Mouse (Mus musculus) neural tube, embryonic 15.5 days (tissue): ENCODE measurements around the gene Olfr642. TPM values are rescaled to one million over a fixed set of nuclear protein-coding genes. Genes with fewer than 3 reads are reported as not detected.

ENCODE experiments used
- ATAC-seq: fragments of 200-750 bp; cut with Nextera tagmentation; 2 replicates; pipeline ENCODE4 v1.8.0; 2017; ENCODE audit warnings: mild to moderate bottlenecking, moderate TSS enrichment, moderate library complexity; ENCODE audit not compliant: low FRiP score
- H3K27ac ChIP-seq: fragments of 300-500 bp; sonication (generic); replicated peaks from 2 replicates; pipeline ENCODE4 v1.5.1; 2015; ENCODE audit warnings: mild to moderate bottlenecking, inconsistent platforms
- H3K27me3 ChIP-seq: fragments of 300-500 bp; sonication (generic); replicated peaks from 2 replicates; pipeline ENCODE4 v1.6.1; 2015; ENCODE audit warnings: inconsistent platforms
- H3K36me3 ChIP-seq: fragments of 300-500 bp; sonication (generic); 2 replicates; pipeline ENCODE4 v1.6.1; 2015; ENCODE audit warnings: inconsistent platforms
- H3K4me1 ChIP-seq: fragments of 300-500 bp; sonication (generic); 2 replicates; pipeline ENCODE4 v1.6.1; 2015; ENCODE audit warnings: inconsistent platforms
- H3K4me2 ChIP-seq: fragments of 300-500 bp; sonication (generic); 2 replicates; pipeline ENCODE4 v1.6.1; 2015; ENCODE audit warnings: inconsistent platforms, mild to moderate bottlenecking, moderate library complexity
- H3K4me3 ChIP-seq: fragments of 300-500 bp; sonication (generic); replicated peaks from 2 replicates; pipeline ENCODE4 v1.5.1; 2015; ENCODE audit warnings: mild to moderate bottlenecking, inconsistent platforms
- H3K9ac ChIP-seq: fragments of 300-500 bp; sonication (generic); replicated peaks from 2 replicates; pipeline ENCODE4 v1.6.1; 2015; ENCODE audit warnings: mild to moderate bottlenecking, inconsistent platforms
- H3K9me3 ChIP-seq: fragments of 300-500 bp; sonication (generic); replicated peaks from 2 replicates; pipeline ENCODE4 v1.6.1; 2016; ENCODE audit warnings: inconsistent platforms
- WGBS: fragments of 180-500 bp; shearing (Covaris S2); methylation state at CpG from one replicate; pipeline ENCODE4 v1.1.7; 2015; ENCODE audit warnings: mixed read lengths; 5-methylcytosine and 5-hydroxymethylcytosine counted together
- polyA plus RNA-seq: library from polyadenylated mRNA; unstranded; fragments of >200 nt; fragmentation: Nextera tagmentation; extraction: Ambion mirVana; gene quantifications from 2 replicates; pipeline ENCODE4 v1.2.1, GENCODE M21; 2015

The Olfr642 gene
- polyA plus RNA-seq = not detected in 2 replicates

GRCm38 (mm10) chr7:104052566-104052965 lies at the start of gene Olfr642:
Gene Olfr642 (minus strand): TSS chr7:104052666.
- H3K4me2 ChIP-seq = no peak within 1 kb of the TSS
- no peak within 1 kb of the TSS for H3K27ac ChIP-seq
- no peak within 1 kb of the TSS for H3K4me3 ChIP-seq
- 82% methylated on average over 1 of the region's 1 CpGs for WGBS
- no peaks in the 10 kb centered on the region for H3K9me3 ChIP-seq
- H3K9ac ChIP-seq = no peak within 1 kb of the TSS
- no peaks in the 10 kb centered on the region for H3K4me1 ChIP-seq
- no peaks in the 10 kb centered on the region for H3K27me3 ChIP-seq
- H3K36me3 ChIP-seq = no peaks in the 10 kb centered on the region
- ATAC-seq = no peak

GRCm38 (mm10) chr7:104085365-104085764 lies 32.9 kb upstream of the Olfr642 start, which contains the start of gene Olfr645:
Gene Olfr645 (minus strand): TSS chr7:104085465.
- H3K9me3 ChIP-seq = no peaks in the 10 kb centered on the region
- H3K27ac ChIP-seq = no peak within 1 kb of the TSS
- H3K27me3 ChIP-seq = no peaks in the 10 kb centered on the region
- no peak within 1 kb of the TSS for H3K9ac ChIP-seq
- no peaks in the 10 kb centered on the region for H3K4me1 ChIP-seq
- WGBS = 75% methylated on average over 1 of the region's 1 CpGs
- H3K4me3 ChIP-seq = no peak within 1 kb of the TSS
- ATAC-seq = no peak
- no peaks in the 10 kb centered on the region for H3K36me3 ChIP-seq
- H3K4me2 ChIP-seq = no peak within 1 kb of the TSS

- no peak within 1 kb of the TSS for H3K4me2 ChIP-seq
- H3K9me3 ChIP-seq = no peaks in the 10 kb centered on the region
- 75% methylated on average over 2 of the region's 2 CpGs for WGBS
- H3K27me3 ChIP-seq = no peaks in the 10 kb centered on the region
- no peaks in the 10 kb centered on the region for H3K36me3 ChIP-seq
- H3K27ac ChIP-seq = no peak within 1 kb of the TSS
- H3K4me1 ChIP-seq = no peaks in the 10 kb centered on the region
- no peak within 1 kb of the TSS for H3K9ac ChIP-seq
- no peak for ATAC-seq
- H3K4me3 ChIP-seq = no peak within 1 kb of the TSS
Measured at GRCm38 (mm10) chr7:104071769-104072168, 19.3 kb upstream of the Olfr642 start, which contains the start of gene Olfr644. Gene Olfr644 (minus strand): TSS chr7:104071869.

- no peaks in the 10 kb centered on the region for H3K9me3 ChIP-seq
- no peak for ATAC-seq
- no peaks in the 10 kb centered on the region for H3K36me3 ChIP-seq
- H3K27me3 ChIP-seq = no peaks in the 10 kb centered on the region
- H3K4me1 ChIP-seq = no peaks in the 10 kb centered on the region
- no peak within 1 kb of the TSS for H3K9ac ChIP-seq
- no peak within 1 kb of the TSS for H3K4me3 ChIP-seq
- 69% methylated on average over 2 of the region's 2 CpGs for whole genome bisulfite sequencing
- H3K27ac ChIP-seq = no peak within 1 kb of the TSS
- no peak within 1 kb of the TSS for H3K4me2 ChIP-seq
Measured at GRCm38 (mm10) chr7:104061345-104061744, 8.9 kb upstream of the Olfr642 start, which contains the start of gene 4930516K23Rik. Gene 4930516K23Rik (minus strand): TSS chr7:104061445.

- no peak overlapping the region for H3K9ac ChIP-seq
- H3K36me3 ChIP-seq = no peaks in the 10 kb centered on the region
- no peaks in the 10 kb centered on the region for H3K9me3 ChIP-seq
- no peak overlapping the region for H3K4me2 ChIP-seq
- no peak overlapping the region for H3K4me3 ChIP-seq
- ATAC-seq = no peak
- H3K27me3 ChIP-seq = no peaks in the 10 kb centered on the region
- H3K4me1 ChIP-seq = no peaks in the 10 kb centered on the region
- 91% methylated on average over 1 of the region's 1 CpGs for WGBS
- no peak overlapping the region for H3K27ac ChIP-seq
Measured at GRCm38 (mm10) chr7:104059215-104059614, 6.7 kb upstream of the Olfr642 start.

- Histone ChIP-seq H3K9ac (no peak overlapping the region), H3K9me3 (no peaks in the 10 kb centered on the region), H3K4me2 (no peak overlapping the region), H3K27ac (no peak overlapping the region), H3K4me3 (no peak overlapping the region), H3K27me3 (no peaks in the 10 kb centered on the region), H3K4me1 (no peaks in the 10 kb centered on the region), H3K36me3 (no peaks in the 10 kb centered on the region)
- no peak for ATAC-seq
- 95% methylated on average over 4 of the region's 4 CpGs for WGBS
Measured at GRCm38 (mm10) chr7:104050745-104051144, 1.7 kb downstream of the Olfr642 start.

- 78% methylated on average over 1 of the region's 1 CpGs for WGBS
- H3K4me2 ChIP-seq = no peak within 1 kb of the TSS
- H3K9ac ChIP-seq = no peak within 1 kb of the TSS
- no peaks in the 10 kb centered on the region for H3K4me1 ChIP-seq
- H3K27me3 ChIP-seq = no peaks in the 10 kb centered on the region
- H3K36me3 ChIP-seq = no peaks in the 10 kb centered on the region
- no peak within 1 kb of the TSS for H3K4me3 ChIP-seq
- H3K9me3 ChIP-seq = no peaks in the 10 kb centered on the region
- ATAC-seq = no peak
- no peak within 1 kb of the TSS for H3K27ac ChIP-seq
Measured at GRCm38 (mm10) chr7:104035145-104035544, 17.3 kb downstream of the Olfr642 start, which contains the start of gene Olfr641. Gene Olfr641 (plus strand): TSS chr7:104035445.

- no peaks in the 10 kb centered on the region for H3K36me3 ChIP-seq
- H3K27ac ChIP-seq = no peak overlapping the region
- no peaks in the 10 kb centered on the region for H3K9me3 ChIP-seq
- ATAC-seq = no peak
- no peak overlapping the region for H3K9ac ChIP-seq
- no peaks in the 10 kb centered on the region for H3K4me1 ChIP-seq
- WGBS = 83% methylated on average over 3 of the region's 3 CpGs
- no peak overlapping the region for H3K4me3 ChIP-seq
- H3K4me2 ChIP-seq = no peak overlapping the region
- no peaks in the 10 kb centered on the region for H3K27me3 ChIP-seq
Measured at GRCm38 (mm10) chr7:104026978-104027377, 25.5 kb downstream of the Olfr642 start.

GRCm38 (mm10) chr7:104025473-104025872 lies 27.0 kb downstream of the Olfr642 start, which contains the start of gene Olfr640:
Gene Olfr640 (minus strand): TSS chr7:104025573.
- 77% methylated on average over 6 of the region's 6 CpGs for WGBS
- no peaks in the 10 kb centered on the region for H3K27me3 ChIP-seq
- H3K4me3 ChIP-seq = no peak within 1 kb of the TSS
- no peak within 1 kb of the TSS for H3K9ac ChIP-seq
- ATAC-seq = no peak
- no peaks in the 10 kb centered on the region for H3K9me3 ChIP-seq
- H3K4me2 ChIP-seq = no peak within 1 kb of the TSS
- no peaks in the 10 kb centered on the region for H3K36me3 ChIP-seq
- no peak within 1 kb of the TSS for H3K27ac ChIP-seq
- no peaks in the 10 kb centered on the region for H3K4me1 ChIP-seq

GRCm38 (mm10) chr7:104021651-104022050 lies 30.8 kb downstream of the Olfr642 start:
- Histone ChIP-seq H3K27me3 (no peaks in the 10 kb centered on the region), H3K36me3 (no peaks in the 10 kb centered on the region), H3K4me1 (no peaks in the 10 kb centered on the region), H3K4me3 (no peak overlapping the region), H3K9me3 (no peaks in the 10 kb centered on the region), H3K9ac (no peak overlapping the region), H3K4me2 (no peak overlapping the region), H3K27ac (no peak overlapping the region)
- ATAC-seq = no peak
- 92% methylated on average over 6 of the region's 6 CpGs for WGBS

- Histone ChIP-seq H3K27ac (no peak overlapping the region), H3K4me3 (no peak overlapping the region), H3K9me3 (no peaks in the 10 kb centered on the region), H3K4me2 (no peak overlapping the region), H3K4me1 (no peaks in the 10 kb centered on the region), H3K9ac (no peak overlapping the region), H3K36me3 (no peaks in the 10 kb centered on the region), H3K27me3 (no peaks in the 10 kb centered on the region)
- no peak for ATAC-seq
- WGBS = 94% methylated on average over 1 of the region's 1 CpGs
Measured at GRCm38 (mm10) chr7:104018953-104019352, 33.5 kb downstream of the Olfr642 start.

- Histone ChIP-seq H3K36me3 (no peaks in the 10 kb centered on the region), H3K9me3 (no peaks in the 10 kb centered on the region), H3K4me2 (no peak within 1 kb of the TSS), H3K9ac (no peak within 1 kb of the TSS), H3K27me3 (no peaks in the 10 kb centered on the region), H3K27ac (no peak within 1 kb of the TSS), H3K4me1 (no peaks in the 10 kb centered on the region), H3K4me3 (no peak within 1 kb of the TSS)
- ATAC-seq = no peak
Measured at GRCm38 (mm10) chr7:104017203-104017602, 35.3 kb downstream of the Olfr642 start, which contains the start of gene Olfr639. Gene Olfr639 (minus strand): TSS chr7:104017303.
